Mouse (Mus musculus): ENCODE data around the gene Gm10073.

GRCm38 (mm10) chr8:106534449-106534848 lies 38.8 kb downstream of the Gm10073 start:
- TF ChIP-seq POLR2A (IDR thresholded peaks at IDR 0.05; ENCODE audit: low read depth, low read length) (no peak), CTCF (IDR thresholded peaks at IDR 0.05; ENCODE audit: borderline replicate concordance, insufficient read depth, low read length) (no peak)

Measured in embryonic fibroblast, embryonic 13.5 days (primary cell).